Mouse (Mus musculus): ENCODE data around the gene Treml2. TPM values are rescaled to one million over a fixed set of nuclear protein-coding genes. Genes with fewer than 3 reads are reported as not detected.
"Not testable (repeated sequence)": the region's sequence is repeated elsewhere in the genome, so short reads cannot be mapped to it uniquely, and the experiment has no call there.

Gene Treml2
- polyA plus RNA-seq, 1 experiment from 2014 or later: 0.18 TPM

DNA sequence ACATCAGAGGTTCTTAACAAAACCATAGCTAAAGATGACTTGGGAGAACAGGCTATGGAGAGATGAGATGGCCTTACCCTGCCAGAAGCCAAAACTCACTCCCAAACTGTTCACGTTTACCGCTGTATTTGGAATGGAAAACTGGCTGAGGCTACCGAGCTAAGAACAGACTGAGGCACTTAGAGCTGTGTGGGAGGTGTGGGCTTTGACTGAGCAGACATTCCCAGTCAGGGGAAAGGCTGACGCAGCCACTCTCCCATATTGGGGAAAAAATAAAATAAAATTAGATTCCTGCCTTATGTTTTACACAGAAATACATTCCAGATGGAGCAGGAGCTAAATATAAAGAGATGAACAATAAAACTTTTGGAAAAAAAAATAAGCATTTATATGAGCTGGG is 27.4 kb downstream of the Treml2 start:
- Histone ChIP-seq H3K27ac (peak overlapping the region; percentile 79), H3K4me3 (no peak overlapping the region), H3K9ac (no peak overlapping the region), H3K4me2 (no peak overlapping the region), H3K4me1 (peaks cover 6% of the 10 kb centered on the region; the same call in 1 of the 2 replicates), H3K9me3 (no peaks in the 10 kb centered on the region), H3K27me3 (no peaks in the 10 kb centered on the region), H3K36me3 (no peaks in the 10 kb centered on the region)
- 40% methylated on average over 4 of the region's 4 CpGs for WGBS
- ATAC-seq (ENCODE audit: insufficient number of reproducible peaks, low FRiP score, low TSS enrichment, low read depth): peak; percentile 50; the same call in 1 of the 2 replicates

- 85% methylated on average over 2 of the region's 2 CpGs for WGBS
- H3K9ac ChIP-seq: no peak overlapping the region
- no peaks in the 10 kb centered on the region for H3K9me3 ChIP-seq
- H3K4me2 ChIP-seq: no peak overlapping the region
- no peak overlapping the region for H3K27ac ChIP-seq
- H3K36me3 ChIP-seq: no peaks in the 10 kb centered on the region
- H3K4me1 ChIP-seq: no peaks in the 10 kb centered on the region
- H3K27me3 ChIP-seq: no peaks in the 10 kb centered on the region
- H3K4me3 ChIP-seq: no peak overlapping the region
- ATAC-seq (ENCODE audit: insufficient number of reproducible peaks, low FRiP score, low TSS enrichment, low read depth): no peak
Observed at GRCm38 (mm10) chr17:48332524-48332923, 33.2 kb downstream of the Treml2 start.

GRCm38 (mm10) chr17:48334186-48334585 is 34.9 kb downstream of the Treml2 start:
- Histone ChIP-seq H3K4me1 (no peaks in the 10 kb centered on the region), H3K4me3 (no peak overlapping the region), H3K9ac (no peak overlapping the region), H3K4me2 (no peak overlapping the region), H3K27me3 (no peaks in the 10 kb centered on the region), H3K36me3 (no peaks in the 10 kb centered on the region), H3K9me3 (no peaks in the 10 kb centered on the region), H3K27ac (no peak overlapping the region)
- no peak for ATAC-seq (ENCODE audit: insufficient number of reproducible peaks, low FRiP score, low TSS enrichment, low read depth)
- 85% methylated on average over 4 of the region's 4 CpGs for WGBS

DNA sequence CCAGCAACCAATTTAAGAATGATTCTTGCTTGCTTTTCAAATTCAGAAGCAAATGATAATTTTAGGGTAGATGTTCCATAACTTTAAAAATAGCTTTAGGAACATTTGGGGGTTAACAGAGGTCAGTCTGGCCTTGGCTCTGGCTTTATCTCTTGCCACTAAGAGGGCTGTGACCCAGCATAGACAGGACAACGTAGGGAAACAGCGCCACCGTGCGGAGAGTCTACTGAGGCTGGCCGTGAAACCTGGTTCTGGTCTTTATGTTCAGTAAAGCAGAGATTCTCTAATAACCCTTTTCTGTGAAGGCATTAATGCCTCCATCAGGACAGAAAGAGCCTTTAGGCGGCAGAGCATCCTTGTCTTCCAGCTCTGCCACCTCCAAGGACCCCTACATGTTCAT is 37.6 kb downstream of the Treml2 start:
- WGBS: under 1% methylated on average over 6 of the region's 6 CpGs
- Histone ChIP-seq H3K27ac (no peak overlapping the region), H3K4me1 (no peaks in the 10 kb centered on the region), H3K36me3 (no peaks in the 10 kb centered on the region), H3K4me3 (no peak overlapping the region), H3K9ac (no peak overlapping the region), H3K27me3 (no peaks in the 10 kb centered on the region), H3K4me2 (no peak overlapping the region), H3K9me3 (no peaks in the 10 kb centered on the region)
- no peak for ATAC-seq (ENCODE audit: insufficient number of reproducible peaks, low FRiP score, low TSS enrichment, low read depth)

- no peaks in the 10 kb centered on the region for H3K4me1 ChIP-seq
- H3K9ac ChIP-seq: no peak overlapping the region
- no peaks in the 10 kb centered on the region for H3K9me3 ChIP-seq
- no peaks in the 10 kb centered on the region for H3K36me3 ChIP-seq
- no peak overlapping the region for H3K4me3 ChIP-seq
- 87% methylated on average over 1 of the region's 1 CpGs for WGBS
- H3K4me2 ChIP-seq: no peak overlapping the region
- no peaks in the 10 kb centered on the region for H3K27me3 ChIP-seq
- H3K27ac ChIP-seq: no peak overlapping the region
- ATAC-seq (ENCODE audit: insufficient number of reproducible peaks, low FRiP score, low TSS enrichment, low read depth): no peak
Observed at GRCm38 (mm10) chr17:48340267-48340666, 41.0 kb downstream of the Treml2 start.

DNA sequence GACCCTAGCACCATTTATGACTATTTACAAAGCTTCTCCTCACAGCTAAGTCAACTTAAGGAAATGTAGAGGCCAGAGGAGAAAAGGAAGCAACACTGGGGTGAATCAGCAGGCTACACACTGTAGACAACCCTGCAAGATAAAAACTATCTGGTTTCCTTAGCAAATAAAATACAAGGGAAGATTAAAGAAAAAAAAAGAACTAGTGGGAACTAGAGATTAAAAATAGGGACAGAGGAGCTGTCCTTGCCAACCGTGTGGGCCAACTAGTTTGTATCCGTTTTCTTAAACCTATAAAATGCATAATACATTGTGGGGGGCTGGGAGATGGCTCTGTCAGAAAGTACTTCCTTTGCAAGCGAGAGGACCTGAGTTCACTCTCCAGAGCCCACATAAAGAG is 42.6 kb downstream of the Treml2 start:
- no peak overlapping the region for H3K27ac ChIP-seq
- no peak overlapping the region for H3K4me3 ChIP-seq
- no peak for ATAC-seq (ENCODE audit: insufficient number of reproducible peaks, low FRiP score, low TSS enrichment, low read depth)
- no peak overlapping the region for H3K4me2 ChIP-seq
- H3K9ac ChIP-seq: no peak overlapping the region
- H3K36me3 ChIP-seq: no peaks in the 10 kb centered on the region
- H3K27me3 ChIP-seq: no peaks in the 10 kb centered on the region
- H3K9me3 ChIP-seq: no peaks in the 10 kb centered on the region
- WGBS: 42% methylated on average over 3 of the region's 3 CpGs
- no peaks in the 10 kb centered on the region for H3K4me1 ChIP-seq

- H3K9ac ChIP-seq: no peak overlapping the region
- ATAC-seq (ENCODE audit: insufficient number of reproducible peaks, low FRiP score, low TSS enrichment, low read depth): no peak
- H3K27me3 ChIP-seq: no peaks in the 10 kb centered on the region
- no peak overlapping the region for H3K27ac ChIP-seq
- H3K9me3 ChIP-seq: no peaks in the 10 kb centered on the region
- H3K4me1 ChIP-seq: no peaks in the 10 kb centered on the region
- no peaks in the 10 kb centered on the region for H3K36me3 ChIP-seq
- no peak overlapping the region for H3K4me2 ChIP-seq
- no peak overlapping the region for H3K4me3 ChIP-seq
- WGBS: 82% methylated on average over 2 of the region's 2 CpGs
Observed at GRCm38 (mm10) chr17:48343065-48343464, 43.8 kb downstream of the Treml2 start.

- Histone ChIP-seq H3K4me1 (no peaks in the 10 kb centered on the region), H3K4me3 (no peak overlapping the region), H3K36me3 (no peaks in the 10 kb centered on the region), H3K27me3 (no peaks in the 10 kb centered on the region), H3K4me2 (no peak overlapping the region), H3K27ac (no peak overlapping the region), H3K9ac (no peak overlapping the region), H3K9me3 (no peaks in the 10 kb centered on the region)
- ATAC-seq (ENCODE audit: insufficient number of reproducible peaks, low FRiP score, low TSS enrichment, low read depth): no peak
- WGBS: 78% methylated on average over 4 of the region's 4 CpGs
Observed at GRCm38 (mm10) chr17:48345824-48346223, 46.5 kb downstream of the Treml2 start.

DNA sequence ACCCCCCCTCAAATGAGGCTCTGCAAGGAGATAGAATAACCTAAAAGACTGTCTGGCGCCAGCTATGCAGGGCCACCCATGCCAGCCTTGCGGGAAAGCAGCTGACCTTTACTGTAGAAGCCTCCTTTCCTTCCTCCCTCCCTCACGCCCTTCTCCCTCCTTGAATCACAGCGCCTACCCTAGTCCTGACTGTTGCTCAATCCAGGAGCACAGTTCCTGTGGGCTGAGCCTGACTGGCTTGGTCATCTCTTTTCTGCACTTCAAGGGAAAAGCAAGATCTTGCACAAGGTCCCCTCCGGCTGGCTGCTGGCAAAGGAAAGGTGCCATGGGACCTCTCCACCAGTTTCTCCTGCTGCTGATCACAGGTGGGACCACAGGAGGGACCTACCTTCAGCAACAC is 46.9 kb downstream of the Treml2 start, which contains the start of gene Trem2:
TSS of gene Trem2 (plus strand) at position 171 of the 400 bp plus-strand sequence.
- WGBS: 66% methylated on average over 5 of the region's 5 CpGs
- ATAC-seq (ENCODE audit: insufficient number of reproducible peaks, low FRiP score, low TSS enrichment, low read depth): no peak
- Histone ChIP-seq H3K36me3 (no peaks in the 10 kb centered on the region), H3K27me3 (no peaks in the 10 kb centered on the region), H3K4me3 (no peak within 1 kb of the TSS), H3K4me1 (no peaks in the 10 kb centered on the region), H3K27ac (no peak within 1 kb of the TSS), H3K4me2 (no peak within 1 kb of the TSS), H3K9me3 (no peaks in the 10 kb centered on the region), H3K9ac (no peak within 1 kb of the TSS)

GRCm38 (mm10) chr17:48346834-48347233 is 47.5 kb downstream of the Treml2 start:
- H3K4me1 ChIP-seq: no peaks in the 10 kb centered on the region
- H3K27ac ChIP-seq: no peak overlapping the region
- H3K27me3 ChIP-seq: no peaks in the 10 kb centered on the region
- H3K4me2 ChIP-seq: no peak overlapping the region
- no peak overlapping the region for H3K9ac ChIP-seq
- H3K4me3 ChIP-seq: no peak overlapping the region
- H3K9me3 ChIP-seq: no peaks in the 10 kb centered on the region
- 54% methylated on average over 4 of the region's 4 CpGs for WGBS
- no peaks in the 10 kb centered on the region for H3K36me3 ChIP-seq
- ATAC-seq (ENCODE audit: insufficient number of reproducible peaks, low FRiP score, low TSS enrichment, low read depth): no peak

GRCm38 (mm10) chr17:48347287-48347686 is 48.0 kb downstream of the Treml2 start:
- Histone ChIP-seq H3K4me3 (no peak overlapping the region), H3K27ac (no peak overlapping the region), H3K9ac (no peak overlapping the region), H3K9me3 (no peaks in the 10 kb centered on the region), H3K27me3 (no peaks in the 10 kb centered on the region), H3K4me2 (no peak overlapping the region), H3K4me1 (no peaks in the 10 kb centered on the region), H3K36me3 (no peaks in the 10 kb centered on the region)
- ATAC-seq (ENCODE audit: insufficient number of reproducible peaks, low FRiP score, low TSS enrichment, low read depth): no peak
- WGBS: 76% methylated on average over 2 of the region's 2 CpGs

- H3K9ac ChIP-seq: no peak overlapping the region
- H3K9me3 ChIP-seq: no peaks in the 10 kb centered on the region
- H3K27ac ChIP-seq: no peak overlapping the region
- H3K4me1 ChIP-seq: no peaks in the 10 kb centered on the region
- H3K36me3 ChIP-seq: no peaks in the 10 kb centered on the region
- WGBS: 75% methylated on average over 5 of the region's 5 CpGs
- no peak overlapping the region for H3K4me2 ChIP-seq
- H3K4me3 ChIP-seq: no peak overlapping the region
- no peak for ATAC-seq (ENCODE audit: insufficient number of reproducible peaks, low FRiP score, low TSS enrichment, low read depth)
- no peaks in the 10 kb centered on the region for H3K27me3 ChIP-seq
Observed at GRCm38 (mm10) chr17:48350681-48351193, 51.4 kb downstream of the Treml2 start.

DNA sequence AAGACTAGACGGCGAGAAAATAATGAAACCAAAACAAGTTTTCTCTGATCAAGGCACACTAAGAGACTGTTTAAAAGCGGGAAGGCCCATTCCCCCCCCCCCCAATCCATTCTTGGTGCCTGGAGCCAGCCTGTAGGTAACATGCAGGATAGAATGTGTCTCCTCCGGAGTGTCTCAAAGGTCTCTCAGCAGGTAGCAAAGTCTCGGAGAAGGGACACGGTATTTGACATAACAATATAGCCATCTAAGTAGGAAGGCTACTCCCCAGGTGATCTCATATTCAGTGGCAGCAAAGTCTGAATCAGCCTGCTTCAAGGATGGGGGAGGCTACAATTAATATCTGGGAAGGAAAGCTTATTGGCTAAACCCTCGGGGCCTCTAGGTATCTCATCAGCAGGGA is 53.7 kb downstream of the Treml2 start:
- not testable (repeated sequence) for H3K4me2 ChIP-seq; H3K4me1 ChIP-seq; H3K9ac ChIP-seq; H3K27me3 ChIP-seq; ATAC-seq (ENCODE audit: insufficient number of reproducible peaks, low FRiP score, low TSS enrichment, low read depth); H3K36me3 ChIP-seq; H3K9me3 ChIP-seq; H3K27ac ChIP-seq; H3K4me3 ChIP-seq
- WGBS: 77% methylated on average over 7 of the region's 7 CpGs

Data from limb, embryonic 15.5 days (tissue).